Mouse (Mus musculus) embryonic facial prominence, embryonic 10.5 days (tissue): ENCODE measurements around the gene Med6. TPM values are rescaled to one million over a fixed set of nuclear protein-coding genes. Genes with fewer than 3 reads are reported as not detected.
"Not testable (repeated sequence)": the region's sequence is repeated elsewhere in the genome, so short reads cannot be mapped to it uniquely, and the experiment has no call there.

Experiments used
- DNase-seq: peaks from one replicate; pipeline ENCODE4 v3.0.0-alpha.2; 2017; ENCODE audit warnings: low spot score
- H3K27ac ChIP-seq: fragments of 300-500 bp; sonication (generic); replicated peaks from 2 replicates; pipeline ENCODE4 v1.5.1; 2016; ENCODE audit warnings: mild to moderate bottlenecking
- H3K27me3 ChIP-seq: fragments of 300-500 bp; sonication (generic); replicated peaks from 2 replicates; pipeline ENCODE4 v1.6.1; 2016; ENCODE audit warnings: low read depth, mild to moderate bottlenecking; ENCODE audit not compliant: poor library complexity, severe bottlenecking
- H3K36me3 ChIP-seq: fragments of 300-500 bp; sonication (generic); replicated peaks from 2 replicates; pipeline ENCODE4 v1.6.1; 2016; ENCODE audit warnings: mild to moderate bottlenecking, moderate library complexity
- H3K4me1 ChIP-seq: fragments of 300-500 bp; sonication (generic); 2 replicates; pipeline ENCODE4 v1.6.1; 2016
- H3K4me3 ChIP-seq: fragments of 300-500 bp; sonication (generic); 2 replicates; pipeline ENCODE4 v1.5.1; 2016; ENCODE audit warnings: mild to moderate bottlenecking, moderate library complexity
- H3K9me3 ChIP-seq: fragments of 300-500 bp; sonication (generic); 2 replicates; pipeline ENCODE4 v1.6.1; 2016; ENCODE audit warnings: mild to moderate bottlenecking
- WGBS: fragments of 180-500 bp; shearing (Covaris S2); methylation state at CpG from one replicate; pipeline ENCODE4 v1.1.7; 2016; 5-methylcytosine and 5-hydroxymethylcytosine counted together
- polyA plus RNA-seq: library from polyadenylated mRNA; unstranded; fragments of >200 nt; fragmentation: Nextera tagmentation; extraction: Ambion mirVana; gene quantifications from 2 replicates; pipeline ENCODE4 v1.2.1, GENCODE M21; 2016

Gene Med6
- polyA plus RNA-seq, 1 experiment from 2014 or later = 90.9 TPM

DNA sequence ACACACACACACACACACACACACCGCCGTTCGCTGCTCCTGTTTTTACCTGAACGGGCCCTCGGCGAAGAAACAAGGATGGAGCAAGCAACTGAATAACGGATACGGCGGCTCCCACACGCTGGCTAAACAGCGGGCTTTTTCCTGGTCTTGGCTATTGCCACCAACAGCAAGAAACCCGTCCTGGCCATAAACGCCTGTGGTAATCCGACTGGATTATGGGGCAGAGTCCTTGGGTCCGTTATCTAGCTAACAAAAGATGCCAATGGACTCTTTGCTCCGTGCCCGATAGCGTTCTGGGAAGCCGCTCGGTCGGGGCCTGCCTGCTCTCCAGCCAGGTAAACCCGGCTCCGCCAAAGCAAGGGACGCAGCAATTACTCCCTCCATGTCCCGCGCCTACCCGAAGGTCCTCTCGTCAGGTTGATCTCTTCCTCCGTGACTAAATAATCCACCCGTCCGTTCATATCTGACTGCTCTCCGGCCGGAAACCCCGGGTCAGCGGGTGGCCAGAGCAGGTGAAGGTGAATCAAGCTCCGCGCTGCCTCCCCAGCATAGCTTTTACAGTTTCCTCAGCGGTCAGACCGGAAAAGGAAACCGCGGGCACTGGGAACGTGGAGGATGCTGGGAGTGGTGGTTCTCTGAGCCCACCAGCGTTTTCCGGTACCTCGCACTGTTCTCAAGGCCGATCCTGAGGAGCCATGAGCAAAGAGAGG is 62.3 kb downstream of the Med6 start, which contains the start of the genes Gm20498 and Synj2bp:
TSS of gene Gm20498 (minus strand) at position 590 of the 713 bp plus-strand sequence.
TSS of gene Synj2bp (minus strand) at position 596 of the 713 bp plus-strand sequence.
- DNase-seq = peak; percentile 88
- Histone ChIP-seq H3K36me3 (no peaks in the 10 kb centered on the region), H3K27ac (peak within 1 kb of the TSS; percentile 81), H3K27me3 (no peaks in the 10 kb centered on the region), H3K4me3 (peak within 1 kb of the TSS; percentile 87), H3K9me3 (no peaks in the 10 kb centered on the region), H3K4me1 (peaks cover 16% of the 10 kb centered on the region)
- WGBS = under 1% methylated on average over 46 of the region's 46 CpGs

DNA sequence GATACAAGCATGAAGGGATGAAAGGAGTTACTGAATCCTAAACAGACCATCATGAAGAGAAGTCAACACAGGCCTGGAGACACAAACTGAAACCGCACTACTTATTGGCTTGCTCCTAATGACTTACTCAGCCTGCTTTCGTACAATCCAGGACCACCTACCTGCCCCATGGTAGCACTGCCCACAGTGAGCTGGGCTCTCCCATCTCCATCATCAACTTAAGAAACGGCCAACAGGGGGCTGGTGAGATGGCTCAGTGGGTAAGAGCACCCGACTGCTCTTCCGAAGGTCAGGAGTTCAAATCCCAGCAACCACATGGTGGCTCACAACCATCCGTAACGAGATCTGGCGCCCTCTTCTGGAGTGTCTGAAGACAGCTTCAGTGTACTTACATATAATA is 64.2 kb downstream of the Med6 start:
- H3K27me3 ChIP-seq, H3K4me3 ChIP-seq, H3K9me3 ChIP-seq, H3K27ac ChIP-seq, H3K36me3 ChIP-seq: not testable (repeated sequence)
- H3K4me1 ChIP-seq = peaks cover 16% of the 10 kb centered on the region
- 70% methylated on average over 8 of the region's 8 CpGs for WGBS
- DNase-seq = peak; percentile 9

Other genes with a start within 250 kb of the Med6 start
- 0.10 and 0.35 TPM in 2 replicates for gene Gm4787, start 215.5 kb downstream of the Med6 start, polyA plus RNA-seq
- 0.70 and 0.89 TPM in 2 replicates for gene Adam4, start 173.1 kb downstream of the Med6 start, polyA plus RNA-seq
- gene Cox16, start 109.9 kb downstream of the Med6 start, polyA plus RNA-seq = 103 and 107 TPM in 2 replicates
- 29.8 and 32.3 TPM in 2 replicates for gene Gm20498, start 62.1 kb downstream of the Med6 start, polyA plus RNA-seq
- 35.3 and 35.9 TPM in 2 replicates for gene Synj2bp, start 62.1 kb downstream of the Med6 start, polyA plus RNA-seq
- 0.36 and 0.41 TPM in 2 replicates for gene Adam21, start 26.5 kb downstream of the Med6 start, polyA plus RNA-seq
- 1.2 and 1.6 TPM in 2 replicates for gene Ttc9, start 36.2 kb upstream of the Med6 start, polyA plus RNA-seq
- gene Map3k9, start 186.2 kb upstream of the Med6 start, polyA plus RNA-seq = 0.96 and 1.5 TPM in 2 replicates